Mouse (Mus musculus): Measurements from ENCODE around the gene Txnip. TPM values are rescaled to one million over a fixed set of nuclear protein-coding genes. Genes with fewer than 3 reads are reported as not detected.
A peak's percentile ranks its signal among the peaks of the same experiment; 100 is the strongest.

The Txnip gene
- polyA plus RNA-seq, 1 experiment = 42.6 TPM

DNA sequence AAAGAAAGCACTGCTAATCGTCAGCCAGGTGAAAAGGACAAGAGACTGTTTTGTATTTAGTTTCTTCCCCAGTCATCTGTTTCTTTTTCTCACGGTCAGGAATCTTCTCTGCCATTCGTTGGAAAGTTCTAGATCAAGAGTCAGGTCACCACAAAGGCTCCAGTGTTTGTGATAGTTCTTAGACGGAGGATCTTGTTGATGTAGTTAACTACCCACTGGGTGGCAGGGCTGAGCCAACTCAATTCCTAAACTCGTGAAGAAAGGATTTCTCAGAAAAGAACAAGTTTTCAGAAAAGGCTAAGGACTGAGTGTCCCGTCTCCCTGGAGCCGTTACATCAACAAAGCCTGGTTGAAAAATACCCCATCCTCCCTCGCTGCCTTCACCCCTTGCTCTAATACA, 6.6 kb upstream of the Txnip start:
- H3K27me3 ChIP-seq (ENCODE audit: control insufficient read depth, insufficient read depth, insufficient read length) = no peaks in the 10 kb centered on the region
- H3K4me2 ChIP-seq (ENCODE audit: low read depth) = peak overlapping the region; percentile 55
- H3ac ChIP-seq (ENCODE audit: control insufficient read depth, insufficient read length) = no peak overlapping the region
- no peak overlapping the region for H3K4me3 ChIP-seq
- TF ChIP-seq USF1 (IDR thresholded peaks at IDR 0.05; ENCODE audit: low read depth) (no peak), CEBPB (IDR thresholded peaks at IDR 0.05; ENCODE audit: insufficient read depth, poor library complexity, severe bottlenecking) (no peak)
- H3K79me2 ChIP-seq (ENCODE audit: control insufficient read depth, insufficient read depth) = no peaks in the 10 kb centered on the region
- H3K36me3 ChIP-seq (ENCODE audit: control insufficient read depth, insufficient read depth) = no peaks in the 10 kb centered on the region

DNA sequence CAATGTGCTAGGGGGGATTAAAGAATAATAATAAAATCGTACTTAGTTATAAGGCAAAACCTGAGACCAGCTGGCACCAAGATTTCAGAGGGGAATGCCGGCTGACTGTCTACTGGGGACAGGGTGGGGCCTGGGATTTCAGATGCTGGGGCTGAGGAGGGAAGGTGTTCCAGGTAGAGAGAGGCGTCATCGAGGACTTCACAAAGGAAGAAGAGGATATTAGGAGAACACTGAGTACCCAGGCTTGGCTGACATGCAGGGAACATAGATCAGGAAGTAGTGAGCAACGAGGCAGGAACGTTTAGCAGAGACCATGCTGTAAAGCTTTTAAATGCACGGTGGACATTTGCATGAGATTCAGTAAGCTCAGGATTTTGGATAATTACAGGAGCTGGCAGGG, 5.9 kb upstream of the Txnip start:
- Histone ChIP-seq H3ac (ENCODE audit: control insufficient read depth, insufficient read length) (no peak overlapping the region), H3K79me2 (ENCODE audit: control insufficient read depth, insufficient read depth) (no peaks in the 10 kb centered on the region), H3K4me2 (ENCODE audit: low read depth) (no peak overlapping the region), H3K27me3 (ENCODE audit: control insufficient read depth, insufficient read depth, insufficient read length) (no peaks in the 10 kb centered on the region), H3K4me3 (no peak overlapping the region), H3K36me3 (ENCODE audit: control insufficient read depth, insufficient read depth) (no peaks in the 10 kb centered on the region)
- no peak for TF ChIP-seq E2F4 (IDR thresholded peaks at IDR 0.05; ENCODE audit: insufficient read depth)
- no peak for TF ChIP-seq USF1 (IDR thresholded peaks at IDR 0.05; ENCODE audit: low read depth)
- no peak for TF ChIP-seq SRF (IDR thresholded peaks at IDR 0.05; ENCODE audit: control insufficient read depth, insufficient read length, low read depth)
- TF ChIP-seq MYOG (IDR thresholded peaks at IDR 0.05; ENCODE audit: control insufficient read depth in 1 of 3, insufficient read depth in 1 of 3, insufficient read length in 2 of 3, low read depth in 2 of 3) = no peak
- no peak for TF ChIP-seq CEBPB (IDR thresholded peaks at IDR 0.05; ENCODE audit: insufficient read depth, poor library complexity, severe bottlenecking)
- no peak for TF ChIP-seq TCF12 (IDR thresholded peaks at IDR 0.05; ENCODE audit: insufficient read depth, poor library complexity, severe bottlenecking)
- TF ChIP-seq REST (IDR thresholded peaks at IDR 0.05; ENCODE audit: insufficient read depth, insufficient read length) = no peak
- TF ChIP-seq POLR2A (IDR thresholded peaks at IDR 0.05; ENCODE audit: insufficient read length, low read depth) = no peak
- no peak for TF ChIP-seq TCF3 (IDR thresholded peaks at IDR 0.05; ENCODE audit: insufficient read length, low read depth)
- no peak for TF ChIP-seq MYOD1 (IDR thresholded peaks at IDR 0.05; ENCODE audit: control insufficient read depth in 1 of 3, insufficient read length in 2 of 3, low read depth in 2 of 3)
- TF ChIP-seq MAX (IDR thresholded peaks at IDR 0.05; ENCODE audit: low read depth) = no peak
- TF ChIP-seq POLR2AphosphoS2 (IDR thresholded peaks at IDR 0.05; ENCODE audit: insufficient read length, low read depth) = no peak

DNA sequence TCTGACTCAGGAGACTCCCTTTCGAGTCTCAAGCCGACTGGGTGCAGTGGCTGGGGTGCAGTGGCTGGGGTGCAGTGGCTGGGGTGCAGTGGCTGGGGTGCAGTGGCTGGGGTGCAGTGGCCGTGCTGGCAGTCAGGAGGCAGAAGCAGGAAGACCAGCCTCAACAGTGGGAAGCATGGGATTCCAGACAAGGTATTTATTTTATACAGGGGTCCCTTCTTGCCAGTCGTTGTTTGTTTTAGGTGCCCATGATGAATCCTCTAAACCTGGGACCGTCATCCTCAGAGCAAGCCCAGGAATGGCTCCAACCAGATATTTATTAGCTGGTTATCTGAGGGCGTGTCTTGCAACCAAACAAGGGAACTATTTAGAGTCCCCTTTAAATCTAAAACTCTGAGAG, 4.2 kb upstream of the Txnip start:
- H3K4me2 ChIP-seq (ENCODE audit: low read depth) = no peak overlapping the region
- no peak overlapping the region for H3K4me3 ChIP-seq
- no peaks in the 10 kb centered on the region for H3K79me2 ChIP-seq (ENCODE audit: control insufficient read depth, insufficient read depth)
- no peaks in the 10 kb centered on the region for H3K27me3 ChIP-seq (ENCODE audit: control insufficient read depth, insufficient read depth, insufficient read length)
- H3ac ChIP-seq (ENCODE audit: control insufficient read depth, insufficient read length) = no peak overlapping the region
- no peak for TF ChIP-seq REST (IDR thresholded peaks at IDR 0.05; ENCODE audit: insufficient read depth, insufficient read length)
- no peak for TF ChIP-seq MYOD1 (IDR thresholded peaks at IDR 0.05; ENCODE audit: control insufficient read depth in 1 of 3, insufficient read length in 2 of 3, low read depth in 2 of 3)
- no peaks in the 10 kb centered on the region for H3K36me3 ChIP-seq (ENCODE audit: control insufficient read depth, insufficient read depth)

DNA sequence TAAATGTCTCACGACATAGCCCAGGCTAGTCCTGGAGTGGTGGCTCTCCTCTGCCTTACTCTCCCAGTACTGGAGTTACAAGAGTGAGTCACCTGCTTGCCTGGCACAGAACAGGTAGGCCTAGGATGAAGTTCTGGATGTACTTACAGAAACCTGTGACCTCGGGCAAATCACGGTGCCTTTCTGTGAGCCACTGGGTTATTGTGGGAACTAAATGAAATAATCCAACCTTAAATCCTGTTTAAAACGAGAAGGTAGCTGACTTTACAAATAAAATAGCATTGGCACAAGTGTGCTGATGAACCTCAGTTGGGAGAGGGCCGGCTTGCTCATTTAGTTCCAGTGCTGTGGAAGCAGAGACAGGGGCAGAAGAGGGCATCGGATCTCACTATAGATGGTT, 3.5 kb upstream of the Txnip start:
- no peak overlapping the region for H3K4me2 ChIP-seq (ENCODE audit: low read depth)
- H3ac ChIP-seq (ENCODE audit: control insufficient read depth, insufficient read length) = no peak overlapping the region
- no peak overlapping the region for H3K4me3 ChIP-seq
- H3K27me3 ChIP-seq (ENCODE audit: control insufficient read depth, insufficient read depth, insufficient read length) = no peaks in the 10 kb centered on the region
- TF ChIP-seq USF1 (IDR thresholded peaks at IDR 0.05; ENCODE audit: low read depth) (no peak), MAX (IDR thresholded peaks at IDR 0.05; ENCODE audit: low read depth) (no peak), TCF12 (IDR thresholded peaks at IDR 0.05; ENCODE audit: insufficient read depth, poor library complexity, severe bottlenecking) (no peak), SRF (IDR thresholded peaks at IDR 0.05; ENCODE audit: control insufficient read depth, insufficient read length, low read depth) (no peak), TCF3 (IDR thresholded peaks at IDR 0.05; ENCODE audit: insufficient read length, low read depth) (no peak), POLR2A (IDR thresholded peaks at IDR 0.05; ENCODE audit: insufficient read length, low read depth) (no peak), MYOG (IDR thresholded peaks at IDR 0.05; ENCODE audit: control insufficient read depth in 1 of 3, insufficient read depth in 1 of 3, insufficient read length in 2 of 3, low read depth in 2 of 3) (no peak), REST (IDR thresholded peaks at IDR 0.05; ENCODE audit: insufficient read depth, insufficient read length) (no peak), CEBPB (IDR thresholded peaks at IDR 0.05; ENCODE audit: insufficient read depth, poor library complexity, severe bottlenecking) (no peak), POLR2AphosphoS2 (IDR thresholded peaks at IDR 0.05; ENCODE audit: insufficient read length, low read depth) (no peak), E2F4 (IDR thresholded peaks at IDR 0.05; ENCODE audit: insufficient read depth) (no peak), MYOD1 (IDR thresholded peaks at IDR 0.05; ENCODE audit: control insufficient read depth in 1 of 3, insufficient read length in 2 of 3, low read depth in 2 of 3) (no peak)
- H3K79me2 ChIP-seq (ENCODE audit: control insufficient read depth, insufficient read depth) = peaks cover 5% of the 10 kb centered on the region
- no peaks in the 10 kb centered on the region for H3K36me3 ChIP-seq (ENCODE audit: control insufficient read depth, insufficient read depth)

GRCm38 (mm10) chr3:96555041-96555596, 2.6 kb upstream of the Txnip start:
- peaks cover 9% of the 10 kb centered on the region for H3K79me2 ChIP-seq (ENCODE audit: control insufficient read depth, insufficient read depth)
- peak overlapping the region; percentile 34 for H3K4me2 ChIP-seq (ENCODE audit: low read depth)
- H3K36me3 ChIP-seq (ENCODE audit: control insufficient read depth, insufficient read depth) = peaks cover 4% of the 10 kb centered on the region
- TF ChIP-seq TCF3 (IDR thresholded peaks at IDR 0.05; ENCODE audit: insufficient read length, low read depth) (no peak), MYOG (IDR thresholded peaks at IDR 0.05; ENCODE audit: control insufficient read depth in 1 of 3, insufficient read depth in 1 of 3, insufficient read length in 2 of 3, low read depth in 2 of 3) (peak in 2 of 3 experiments; percentile 69 to 81), MYOD1 (IDR thresholded peaks at IDR 0.05; ENCODE audit: control insufficient read depth in 1 of 3, insufficient read length in 2 of 3, low read depth in 2 of 3) (peak; percentile 64 to 81 (median 70))
- H3K27me3 ChIP-seq (ENCODE audit: control insufficient read depth, insufficient read depth, insufficient read length) = no peaks in the 10 kb centered on the region
- H3K4me3 ChIP-seq = no peak overlapping the region
- H3ac ChIP-seq (ENCODE audit: control insufficient read depth, insufficient read length) = no peak overlapping the region

All from myocyte (in vitro differentiated cells).